Mouse (Mus musculus): ENCODE data around the gene Ranbp17. TPM values are rescaled to one million over a fixed set of nuclear protein-coding genes. Genes with fewer than 3 reads are reported as not detected.
A peak's percentile ranks its signal among the peaks of the same experiment; 100 is the strongest.

Ranbp17 gene
- total and polyA plus RNA-seq, 3 experiments = 0.09 TPM; not detected in 2

GRCm38 (mm10) chr11:33176525-33177245, 336.9 kb downstream of the Ranbp17 start:
- Histone ChIP-seq H3K9me3 (replicated peaks; ENCODE audit: low read length) (no peaks in the 10 kb centered on the region), H3K4me1 (ENCODE audit: control insufficient read depth in 1 of 2, insufficient read depth in 2 of 2) (peaks cover 2 to 8% of the 10 kb centered on the region in 2 experiments), H3K27ac (ENCODE audit: insufficient read depth, low read depth) (no peak overlapping the region), H3K27me3 (replicated peaks) (no peaks in the 10 kb centered on the region), H3K4me2 (ENCODE audit: insufficient read depth, low read depth, poor library complexity, severe bottlenecking) (no peak overlapping the region), H3K36me3 (replicated peaks in 1 of 2; ENCODE audit: control insufficient read depth in 1 of 2, insufficient read depth in 1 of 2, low read length in 1 of 2) (no peaks in the 10 kb centered on the region), H3K4me3 (replicated peaks in 1 of 3; ENCODE audit: low read depth in 2 of 3, low read length in 2 of 3, poor library complexity in 1 of 3) (no peak overlapping the region), H3K79me2 (replicated peaks; ENCODE audit: control insufficient read depth, extremely low read depth, insufficient read depth, poor library complexity, severe bottlenecking) (no peaks in the 10 kb centered on the region), H3K9ac (ENCODE audit: insufficient read depth, low read depth) (no peak overlapping the region)
- TF ChIP-seq UBTF (IDR thresholded peaks at IDR 0.05; ENCODE audit: low read depth, low read length) = no peak
- TF ChIP-seq CHD1 (IDR thresholded peaks at IDR 0.05; ENCODE audit: low read depth, low read length) = no peak
- peak; percentile 71 for TF ChIP-seq ZC3H11A (IDR thresholded peaks at IDR 0.05; ENCODE audit: low read depth, low read length)
- no peak for TF ChIP-seq MAZ (IDR thresholded peaks at IDR 0.05; ENCODE audit: low read depth, low read length)
- TF ChIP-seq BHLHE40 (IDR thresholded peaks at IDR 0.05; ENCODE audit: low read depth, low read length) = no peak
- no peak for TF ChIP-seq JUND (conservative IDR thresholded peaks at IDR 0.05; ENCODE audit: low read depth, low read length)
- peak; percentile 96 for TF ChIP-seq SMC3 (IDR thresholded peaks at IDR 0.05; ENCODE audit: low read depth, low read length)
- TF ChIP-seq MYC (IDR thresholded peaks at IDR 0.05; ENCODE audit: low read depth, low read length) = 0 out of 2 replicates have a peak, but pooled peaks have one; percentile 49
- no peak for TF ChIP-seq ETS1 (conservative IDR thresholded peaks at IDR 0.05; ENCODE audit: low read depth, low read length)
- TF ChIP-seq ZMIZ1 (IDR thresholded peaks at IDR 0.05; ENCODE audit: low read depth, low read length) = no peak
- peak; percentile 50; the same call in 1 of the 2 replicates for TF ChIP-seq MAX (IDR thresholded peaks at IDR 0.05; ENCODE audit: low read length)
- peak; percentile 96 for TF ChIP-seq RAD21 (IDR thresholded peaks at IDR 0.05; ENCODE audit: low read depth, low read length)
- no peak for TF ChIP-seq NRF1 (IDR thresholded peaks at IDR 0.05; ENCODE audit: low read depth, low read length)
- TF ChIP-seq MAFK (IDR thresholded peaks at IDR 0.05; ENCODE audit: insufficient replicate concordance, low read length) = no peak
- TF ChIP-seq MXI1 (IDR thresholded peaks at IDR 0.05; ENCODE audit: low read depth, low read length) = no peak
- peak; percentile 72 to 97 for TF ChIP-seq CTCF (conservative IDR thresholded peaks at IDR 0.05 in 1 of 2, IDR thresholded peaks at IDR 0.05 in 1 of 2; ENCODE audit: low read depth in 2 of 2, low read length in 2 of 2)
- TF ChIP-seq TCF12 (IDR thresholded peaks at IDR 0.05; ENCODE audit: low read depth, low read length) = no peak
- no peak for TF ChIP-seq NELFE (IDR thresholded peaks at IDR 0.05; ENCODE audit: low read depth, low read length)
- DNase-seq (ENCODE audit: extremely low read depth) = peak; percentile 61
- dilution Hi-C loops (cut with MboI; ENCODE audit: extremely low pct_ligation_motif_present, extremely low pct_unique_long_range_greater_than_20kb, low sequenced_read_pairs) (no loop called here), in situ Hi-C loops (cut with MboI; ENCODE audit: low pct_ligation_motif_present, low pct_unique_long_range_greater_than_20kb, low sequenced_read_pairs) (loop anchor here (5.0 to 10.0 kb wide), 4 partner anchors 121 to 538 kb away; no protein-coding TSS in a partner anchor)

- no peak overlapping the region for H3K4me3 ChIP-seq (replicated peaks in 1 of 3; ENCODE audit: low read depth in 2 of 3, low read length in 2 of 3, poor library complexity in 1 of 3)
- DNase-seq (ENCODE audit: extremely low read depth) = no peak
- H3K4me1 ChIP-seq (ENCODE audit: control insufficient read depth in 1 of 2, insufficient read depth in 2 of 2) = no peaks in the 10 kb centered on the region
- H3K4me2 ChIP-seq (ENCODE audit: insufficient read depth, low read depth, poor library complexity, severe bottlenecking) = no peak overlapping the region
- in situ Hi-C loops (cut with MboI; ENCODE audit: low pct_ligation_motif_present, low pct_unique_long_range_greater_than_20kb, low sequenced_read_pairs) = loop anchor here (5.0 to 10.0 kb wide), 4 partner anchors 122 to 539 kb away; no protein-coding TSS in a partner anchor
- H3K36me3 ChIP-seq (replicated peaks in 1 of 2; ENCODE audit: control insufficient read depth in 1 of 2, insufficient read depth in 1 of 2, low read length in 1 of 2) = no peaks in the 10 kb centered on the region
- no peaks in the 10 kb centered on the region for H3K27me3 ChIP-seq (replicated peaks)
- no peak for TF ChIP-seq E2F4 (IDR thresholded peaks at IDR 0.05; ENCODE audit: insufficient replicate concordance, low read depth, low read length)
- TF ChIP-seq USF1 (IDR thresholded peaks at IDR 0.05; ENCODE audit: low read depth, low read length) = no peak
- TF ChIP-seq MAZ (IDR thresholded peaks at IDR 0.05; ENCODE audit: low read depth, low read length) = no peak
- no peak for TF ChIP-seq JUN (IDR thresholded peaks at IDR 0.05; ENCODE audit: insufficient read depth, low read depth, low read length)
- no peak for TF ChIP-seq UBTF (IDR thresholded peaks at IDR 0.05; ENCODE audit: low read depth, low read length)
- no peak for TF ChIP-seq ZC3H11A (IDR thresholded peaks at IDR 0.05; ENCODE audit: low read depth, low read length)
- no peak for TF ChIP-seq RCOR1 (conservative IDR thresholded peaks at IDR 0.05; ENCODE audit: low read depth, low read length)
- TF ChIP-seq MAX (IDR thresholded peaks at IDR 0.05; ENCODE audit: low read length) = no peak
- TF ChIP-seq ZMIZ1 (IDR thresholded peaks at IDR 0.05; ENCODE audit: low read depth, low read length) = no peak
- TF ChIP-seq PAX5 (IDR thresholded peaks at IDR 0.05; ENCODE audit: low read length) = no peak
- TF ChIP-seq TCF12 (IDR thresholded peaks at IDR 0.05; ENCODE audit: low read depth, low read length) = no peak
- TF ChIP-seq POLR2A (IDR thresholded peaks at IDR 0.05; ENCODE audit: low read depth, low read length) = no peak
- H3K27ac ChIP-seq (ENCODE audit: insufficient read depth, low read depth) = no peak overlapping the region
- no peaks in the 10 kb centered on the region for H3K9me3 ChIP-seq (replicated peaks; ENCODE audit: low read length)
- dilution Hi-C loops (cut with MboI; ENCODE audit: extremely low pct_ligation_motif_present, extremely low pct_unique_long_range_greater_than_20kb, low sequenced_read_pairs) = no loop called here
- H3K79me2 ChIP-seq (replicated peaks; ENCODE audit: control insufficient read depth, extremely low read depth, insufficient read depth, poor library complexity, severe bottlenecking) = no peaks in the 10 kb centered on the region
- H3K9ac ChIP-seq (ENCODE audit: insufficient read depth, low read depth) = no peak overlapping the region
Measured at GRCm38 (mm10) chr11:33175768-33176167, 337.8 kb downstream of the Ranbp17 start.
